Mouse (Mus musculus) forebrain, embryonic 13.5 days (tissue): ENCODE measurements around the gene Ercc1. TPM values are rescaled to one million over a fixed set of nuclear protein-coding genes. Genes with fewer than 3 reads are reported as not detected.

ENCODE experiments used
- microRNA counts: library from miRNA; unstranded; fragments of <30 nt; microRNA quantifications from one replicate; lab custom pipeline; 2016
- microRNA-seq: library from miRNA; unstranded; fragments of <30 nt; microRNA quantifications from one replicate; pipeline ENCODE4, GENCODE M21; 2016
- polyA plus RNA-seq: library from polyadenylated mRNA; unstranded; fragments of >200 nt; fragmentation: Nextera tagmentation; extraction: Ambion mirVana; gene quantifications from 2 replicates; pipeline ENCODE4 v1.2.1, GENCODE M21; 2015

Gene Ercc1
- polyA plus RNA-seq, 1 experiment from 2014 or later = 96.4 TPM

MicroRNAs within 50 kb of the gene (microRNA counts, 519-probe panel; counts per million panel counts)
- 177 counts per million, percentile 53 among the panel's probes with 10 or more counts for microRNA mmu-miR-343 (lab: Ali Mortazavi, UCI)

Small RNAs within 50 kb of the gene (microRNA-seq; reads per million reads assigned to microRNA genes)
- not detected for gene Mir343

Other genes starting within 250 kb of the Ercc1 start
- 1.2 and 1.4 TPM in 2 replicates for gene Gm4969, start 226.4 kb upstream of the Ercc1 start, polyA plus RNA-seq
- 19.1 and 22.2 TPM in 2 replicates for gene Fbxo46, start 224.9 kb upstream of the Ercc1 start, polyA plus RNA-seq
- 16.5 and 17.7 TPM in 2 replicates for gene Qpctl, start 195.5 kb upstream of the Ercc1 start, polyA plus RNA-seq
- gene Snrpd2, start 195.1 kb upstream of the Ercc1 start, polyA plus RNA-seq = 159 and 164 TPM in 2 replicates
- gene Gipr, start 178.7 kb upstream of the Ercc1 start, polyA plus RNA-seq = 5.2 and 6.6 TPM in 2 replicates
- gene Eml2, start 168.4 kb upstream of the Ercc1 start, polyA plus RNA-seq = 6.4 and 7.0 TPM in 2 replicates
- 1.2 and 1.3 TPM in 2 replicates for gene Gpr4, start 132.2 kb upstream of the Ercc1 start, polyA plus RNA-seq
- gene Opa3, start 116.4 kb upstream of the Ercc1 start, polyA plus RNA-seq = 42.1 and 47.5 TPM in 2 replicates
- gene Vasp, start 73.0 kb upstream of the Ercc1 start, polyA plus RNA-seq = 31.0 and 32.7 TPM in 2 replicates
- 0.18 and 0.80 TPM in 2 replicates for gene Ppm1n, start 64.7 kb upstream of the Ercc1 start, polyA plus RNA-seq
- 87.9 and 92.4 TPM in 2 replicates for gene Rtn2, start 62.2 kb upstream of the Ercc1 start, polyA plus RNA-seq
- gene Fosb, start 34.7 kb upstream of the Ercc1 start, polyA plus RNA-seq = 0.06 TPM in 1 of 2 replicates, not detected in the other
- 21.4 and 23.2 TPM in 2 replicates for gene Cd3eap, start 14.7 kb downstream of the Ercc1 start, polyA plus RNA-seq
- gene Ppp1r13l, start 15.0 kb downstream of the Ercc1 start, polyA plus RNA-seq = 3.6 and 4.1 TPM in 2 replicates
- gene Ercc2, start 37.2 kb downstream of the Ercc1 start, polyA plus RNA-seq = 20.4 and 24.9 TPM in 2 replicates
- 1.5 and 2.6 TPM in 2 replicates for gene Klc3, start 59.3 kb downstream of the Ercc1 start, polyA plus RNA-seq
- gene Ckm, start 60.0 kb downstream of the Ercc1 start, polyA plus RNA-seq = not detected in 2 replicates
- 11.7 and 12.2 TPM in 2 replicates for gene Mark4, start 114.0 kb downstream of the Ercc1 start, polyA plus RNA-seq
- 0.13 and 0.29 TPM in 2 replicates for gene Exoc3l2, start 118.6 kb downstream of the Ercc1 start, polyA plus RNA-seq
- 3.3 and 3.4 TPM in 2 replicates for gene Bloc1s3, start 163.6 kb downstream of the Ercc1 start, polyA plus RNA-seq
- gene Trappc6a, start 163.6 kb downstream of the Ercc1 start, polyA plus RNA-seq = 39.3 and 40.6 TPM in 2 replicates
- 0.15 and 0.21 TPM in 2 replicates for gene Nkpd1, start 173.1 kb downstream of the Ercc1 start, polyA plus RNA-seq
- 22.4 and 23.6 TPM in 2 replicates for gene Ppp1r37, start 218.3 kb downstream of the Ercc1 start, polyA plus RNA-seq
- gene Zfp296, start 232.5 kb downstream of the Ercc1 start, polyA plus RNA-seq = 0.23 and 0.35 TPM in 2 replicates
- 130 TPM in 2 replicates for gene Gemin7, start 232.8 kb downstream of the Ercc1 start, polyA plus RNA-seq